Mouse (Mus musculus): Measurements from ENCODE around the gene Efr3b. TPM values are rescaled to one million over a fixed set of nuclear protein-coding genes. Genes with fewer than 3 reads are reported as not detected.

The Efr3b gene
- polyA plus RNA-seq (2012; rRNA removed), result 70.3 and 74.8 TPM in 2 replicates

GRCm38 (mm10) chr12:4038061-4039041 is at the start of gene Efr3b:
Gene Efr3b (minus strand): TSS chr12:4038915.
- Histone ChIP-seq H3K4me1 (ENCODE audit: control insufficient read depth, insufficient read depth, low read length) (peaks cover 8% of the 10 kb centered on the region; the same call in 1 of the 2 replicates), H3K4me3 (ENCODE audit: insufficient read depth, low read length) (peak within 1 kb of the TSS; percentile 85), H3K27ac (ENCODE audit: insufficient read depth, low read length) (peak within 1 kb of the TSS; percentile 83)
- TF ChIP-seq CTCF (IDR thresholded peaks at IDR 0.05; ENCODE audit: extremely low read depth, insufficient read depth, low read length), result no peak
- TF ChIP-seq POLR2A (IDR thresholded peaks at IDR 0.05; ENCODE audit: extremely low read depth, insufficient read depth, low read length), result peak; percentile 17; the same call in 1 of the 2 replicates

GRCm38 (mm10) chr12:4083441-4083840 is 44.7 kb upstream of the Efr3b start:
- TF ChIP-seq POLR2A (IDR thresholded peaks at IDR 0.05; ENCODE audit: extremely low read depth, insufficient read depth, low read length), result no peak
- TF ChIP-seq CTCF (IDR thresholded peaks at IDR 0.05; ENCODE audit: extremely low read depth, insufficient read depth, low read length), result no peak
- Histone ChIP-seq H3K4me3 (ENCODE audit: insufficient read depth, low read length) (peak overlapping the region; percentile 62), H3K27ac (ENCODE audit: insufficient read depth, low read length) (no peak overlapping the region), H3K4me1 (ENCODE audit: control insufficient read depth, insufficient read depth, low read length) (peaks cover 2% of the 10 kb centered on the region)

- Histone ChIP-seq H3K27ac (ENCODE audit: insufficient read depth, low read length) (peak within 1 kb of the TSS; percentile 96), H3K4me3 (ENCODE audit: insufficient read depth, low read length) (peak within 1 kb of the TSS; percentile 62), H3K4me1 (ENCODE audit: control insufficient read depth, insufficient read depth, low read length) (no peaks in the 10 kb centered on the region; the same call in none of the 2 replicates)
- TF ChIP-seq CTCF (IDR thresholded peaks at IDR 0.05; ENCODE audit: extremely low read depth, insufficient read depth, low read length), result no peak
- TF ChIP-seq POLR2A (IDR thresholded peaks at IDR 0.05; ENCODE audit: extremely low read depth, insufficient read depth, low read length), result peak; percentile 71
Observed at GRCm38 (mm10) chr12:4082132-4083001, 43.7 kb upstream of the Efr3b start, which contains the start of gene Dnajc27. Gene Dnajc27 (plus strand): TSS chr12:4082583.

GRCm38 (mm10) chr12:4080311-4080710 is 41.6 kb upstream of the Efr3b start:
- no peak overlapping the region for H3K4me3 ChIP-seq (ENCODE audit: insufficient read depth, low read length)
- no peak overlapping the region for H3K27ac ChIP-seq (ENCODE audit: insufficient read depth, low read length)
- TF ChIP-seq CTCF (IDR thresholded peaks at IDR 0.05; ENCODE audit: extremely low read depth, insufficient read depth, low read length) (peak; percentile 82), POLR2A (IDR thresholded peaks at IDR 0.05; ENCODE audit: extremely low read depth, insufficient read depth, low read length) (no peak)
- peaks cover under 1% of the 10 kb centered on the region for H3K4me1 ChIP-seq (ENCODE audit: control insufficient read depth, insufficient read depth, low read length)

- TF ChIP-seq CTCF (IDR thresholded peaks at IDR 0.05; ENCODE audit: extremely low read depth, insufficient read depth, low read length) (no peak), POLR2A (IDR thresholded peaks at IDR 0.05; ENCODE audit: extremely low read depth, insufficient read depth, low read length) (no peak)
- Histone ChIP-seq H3K4me1 (ENCODE audit: control insufficient read depth, insufficient read depth, low read length) (peaks cover 2% of the 10 kb centered on the region), H3K27ac (ENCODE audit: insufficient read depth, low read length) (no peak overlapping the region), H3K4me3 (ENCODE audit: insufficient read depth, low read length) (no peak overlapping the region)
Observed at GRCm38 (mm10) chr12:4078069-4078468, 39.4 kb upstream of the Efr3b start.

- Histone ChIP-seq H3K27ac (ENCODE audit: insufficient read depth, low read length) (no peak overlapping the region), H3K4me3 (ENCODE audit: insufficient read depth, low read length) (no peak overlapping the region), H3K4me1 (ENCODE audit: control insufficient read depth, insufficient read depth, low read length) (peaks cover 4% of the 10 kb centered on the region)
- no peak for TF ChIP-seq POLR2A (IDR thresholded peaks at IDR 0.05; ENCODE audit: extremely low read depth, insufficient read depth, low read length)
- TF ChIP-seq CTCF (IDR thresholded peaks at IDR 0.05; ENCODE audit: extremely low read depth, insufficient read depth, low read length), result no peak
Observed at GRCm38 (mm10) chr12:4076383-4076782, 37.7 kb upstream of the Efr3b start.

- Histone ChIP-seq H3K4me3 (ENCODE audit: insufficient read depth, low read length) (no peak overlapping the region), H3K4me1 (ENCODE audit: control insufficient read depth, insufficient read depth, low read length) (peaks cover 4% of the 10 kb centered on the region), H3K27ac (ENCODE audit: insufficient read depth, low read length) (no peak overlapping the region)
- TF ChIP-seq CTCF (IDR thresholded peaks at IDR 0.05; ENCODE audit: extremely low read depth, insufficient read depth, low read length), result no peak
- TF ChIP-seq POLR2A (IDR thresholded peaks at IDR 0.05; ENCODE audit: extremely low read depth, insufficient read depth, low read length), result no peak
Observed at GRCm38 (mm10) chr12:4075407-4075806, 36.7 kb upstream of the Efr3b start.

GRCm38 (mm10) chr12:4071671-4072070 is 33.0 kb upstream of the Efr3b start:
- TF ChIP-seq CTCF (IDR thresholded peaks at IDR 0.05; ENCODE audit: extremely low read depth, insufficient read depth, low read length) (no peak), POLR2A (IDR thresholded peaks at IDR 0.05; ENCODE audit: extremely low read depth, insufficient read depth, low read length) (no peak)
- Histone ChIP-seq H3K4me3 (ENCODE audit: insufficient read depth, low read length) (no peak overlapping the region), H3K27ac (ENCODE audit: insufficient read depth, low read length) (no peak overlapping the region), H3K4me1 (ENCODE audit: control insufficient read depth, insufficient read depth, low read length) (peaks cover 4% of the 10 kb centered on the region; the same call in 1 of the 2 replicates)

- TF ChIP-seq CTCF (IDR thresholded peaks at IDR 0.05; ENCODE audit: extremely low read depth, insufficient read depth, low read length) (no peak), POLR2A (IDR thresholded peaks at IDR 0.05; ENCODE audit: extremely low read depth, insufficient read depth, low read length) (no peak)
- Histone ChIP-seq H3K4me3 (ENCODE audit: insufficient read depth, low read length) (no peak overlapping the region), H3K27ac (ENCODE audit: insufficient read depth, low read length) (no peak overlapping the region), H3K4me1 (ENCODE audit: control insufficient read depth, insufficient read depth, low read length) (0 out of 2 replicates have a peak, but pooled peaks cover 1% of the 10 kb centered on the region)
Observed at GRCm38 (mm10) chr12:4068551-4068950, 29.8 kb upstream of the Efr3b start.
